Mouse (Mus musculus) MN1 (cell line): Measurements from ENCODE around the gene Socs3.

Source experiments
- DNase-seq: peaks from one replicate; pipeline ENCODE4 v3.0.0-alpha.2; 2016; ENCODE audit warnings: low spot score

Socs3 gene

GRCm38 (mm10) chr11:117924466-117924865, 45.4 kb downstream of the Socs3 start:
- DNase-seq: no peak

GRCm38 (mm10) chr11:117923279-117923678, 46.6 kb downstream of the Socs3 start:
- no peak for DNase-seq

GRCm38 (mm10) chr11:117919211-117919610, 50.6 kb downstream of the Socs3 start:
- no peak for DNase-seq

GRCm38 (mm10) chr11:117918541-117918940, 51.3 kb downstream of the Socs3 start:
- no peak for DNase-seq
